Mouse (Mus musculus): ENCODE measurements around the gene Il10rb.

- TF ChIP-seq EP300 (optimal IDR thresholded peaks at IDR 0.05) (no peak), CTCF (IDR thresholded peaks at IDR 0.05; ENCODE audit: low read depth) (no peak)
These were observed 45.8 kb upstream of the Il10rb start for GRCm38 (mm10) chr16:91360162-91360561.
